Mouse (Mus musculus) adrenal gland, adult 8-10 months (tissue): ENCODE data around the gene Rpe. TPM values are rescaled to one million over a fixed set of nuclear protein-coding genes. Genes with fewer than 3 reads are reported as not detected.
"Not testable (repeated sequence)": the region's sequence is repeated elsewhere in the genome, so short reads cannot be mapped to it uniquely, and the experiment has no call there.

Experiments
- DNase-seq: peaks from one replicate; pipeline ENCODE4 v3.0.0; 2022
- total RNA-seq, 4 experiments: library from RNA; stranded (reverse); gene quantifications; 2 replicates each; pipeline ENCODE4 v1.2.4; 2022

The Rpe gene
- total RNA-seq: 10 to 100 TPM; 57.7 to 98.1 (median 71.6) TPM

DNA sequence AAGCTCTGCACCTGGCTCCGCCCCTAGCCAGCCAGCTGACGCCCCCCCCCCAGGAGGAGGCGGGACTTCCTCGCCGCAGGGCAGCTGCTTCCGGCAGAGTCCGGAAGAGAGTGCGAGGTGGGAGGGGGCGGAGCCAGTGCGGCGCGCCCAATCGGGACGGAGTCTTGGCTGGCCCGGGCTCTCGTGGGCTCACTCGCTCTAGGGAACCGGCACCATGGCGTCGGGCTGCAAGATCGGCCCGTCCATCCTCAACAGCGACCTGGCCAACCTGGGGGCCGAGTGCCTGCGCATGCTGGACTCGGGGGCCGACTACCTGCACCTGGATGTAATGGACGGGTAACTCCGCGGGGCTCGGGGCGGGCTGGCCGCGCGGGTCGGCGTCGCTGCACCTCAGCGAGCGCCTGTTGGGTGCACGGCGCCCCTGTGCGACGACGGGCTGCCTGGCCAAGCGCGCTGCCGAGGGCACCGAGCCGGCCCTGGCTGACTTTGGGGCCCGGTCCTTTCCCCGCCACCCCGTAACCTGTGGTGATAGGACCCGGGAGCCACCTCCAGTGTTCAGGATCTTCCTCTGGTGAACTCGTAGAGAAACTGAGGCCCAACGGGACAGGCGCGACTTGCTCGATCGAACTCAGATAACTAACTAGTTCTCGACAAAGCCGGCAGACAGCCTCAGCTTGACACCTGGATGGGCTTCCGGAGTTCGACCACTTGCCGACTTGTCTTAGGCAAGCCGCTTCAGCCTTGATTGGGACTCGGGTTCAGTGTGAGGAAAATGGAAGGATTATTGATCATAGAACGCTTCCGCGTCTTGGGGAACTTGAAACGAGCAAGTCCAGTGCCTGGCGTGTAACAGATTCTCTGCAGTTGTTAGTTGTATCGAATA, at the start of gene Rpe:
Rpe (plus strand) TSS at position 139 of the 883 bp plus-strand sequence.
- peak; percentile 89 for DNase-seq

DNA sequence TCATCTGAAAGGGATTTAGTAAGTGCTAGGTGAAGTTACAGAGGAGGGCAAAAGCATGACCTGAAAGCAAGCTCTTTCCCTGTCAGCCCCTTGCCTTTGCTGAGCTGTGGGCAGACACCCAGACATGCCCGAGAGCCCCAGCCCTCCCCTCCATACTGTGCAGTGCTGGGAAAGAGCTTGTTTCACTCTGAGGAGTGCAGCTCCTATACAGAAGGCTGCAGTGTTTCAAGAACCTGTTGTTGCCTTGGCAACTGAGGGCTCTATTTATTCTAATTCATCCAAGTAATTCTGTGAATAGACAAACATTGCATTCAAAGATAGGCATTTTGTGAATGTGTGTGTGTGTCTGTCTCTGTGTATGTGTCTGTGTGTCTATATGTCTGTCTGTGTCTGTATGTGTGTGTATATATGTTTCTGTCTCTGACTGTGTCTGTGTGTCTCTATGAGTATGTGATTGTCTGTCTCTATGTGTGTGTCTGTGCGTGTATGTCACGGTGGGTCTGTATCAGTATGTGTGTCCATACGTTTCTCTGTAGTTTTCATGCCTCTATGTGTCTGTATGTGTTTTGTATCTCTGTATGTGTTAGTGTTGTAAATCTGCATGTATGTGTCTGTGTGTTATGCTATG, 45.4 kb upstream of the Rpe start:
- DNase-seq: no peak

DNA sequence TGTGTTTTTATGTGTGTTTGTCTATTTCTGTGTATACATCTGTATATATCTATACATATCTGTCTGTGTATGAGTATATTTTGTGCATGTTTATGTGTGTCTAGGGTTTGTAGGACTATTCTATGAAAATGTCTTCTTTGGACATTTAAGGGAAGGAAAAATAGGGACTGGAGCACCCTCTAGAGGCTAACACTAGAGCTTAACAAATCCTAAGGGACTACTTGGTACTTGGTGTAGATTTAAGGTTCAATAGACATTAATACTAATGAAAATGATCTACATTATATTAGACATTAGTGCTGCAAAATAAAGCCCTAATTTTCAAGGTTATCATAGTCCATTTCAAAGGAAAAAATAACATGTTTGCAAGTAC, 44.9 kb upstream of the Rpe start:
- DNase-seq: no peak

DNA sequence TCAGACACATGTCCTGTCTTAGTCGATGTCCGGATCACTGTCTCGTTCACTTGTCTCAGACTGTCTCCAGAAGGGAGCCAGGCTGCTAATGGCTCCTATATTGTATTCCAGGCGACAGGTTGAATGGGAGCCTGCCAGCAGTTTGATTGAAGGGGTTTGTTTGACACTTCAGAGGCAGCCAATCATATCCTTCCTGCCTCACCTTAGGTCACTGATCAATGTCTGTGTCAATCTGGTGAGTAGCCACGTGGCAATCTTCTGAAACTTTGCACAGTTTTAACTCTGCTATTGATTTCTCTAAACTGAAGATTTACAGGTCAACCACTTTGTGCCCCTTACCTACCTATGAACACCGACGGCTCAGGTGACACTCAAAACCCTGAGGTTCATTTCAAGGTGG, 29.2 kb upstream of the Rpe start:
- no peak for DNase-seq

DNA sequence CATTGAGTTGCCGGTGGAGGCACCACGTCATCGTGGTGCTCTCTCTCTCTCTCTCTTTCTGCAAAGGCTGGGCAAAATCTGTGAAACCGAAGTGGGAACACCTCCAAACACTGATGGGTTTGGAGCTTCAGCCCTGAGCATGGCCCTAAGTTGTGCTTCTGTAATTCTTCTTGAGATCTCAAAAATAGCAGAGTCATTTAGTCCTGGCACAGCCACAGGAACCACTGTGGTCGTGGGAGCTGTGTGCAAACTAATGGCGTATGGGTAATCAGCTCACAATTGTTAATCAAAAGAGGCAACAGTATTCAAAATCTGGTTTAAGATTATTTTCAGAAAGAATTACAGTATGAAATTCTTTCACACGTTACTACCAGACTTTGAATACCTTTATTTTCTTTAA, 27.8 kb upstream of the Rpe start:
- no peak for DNase-seq

DNA sequence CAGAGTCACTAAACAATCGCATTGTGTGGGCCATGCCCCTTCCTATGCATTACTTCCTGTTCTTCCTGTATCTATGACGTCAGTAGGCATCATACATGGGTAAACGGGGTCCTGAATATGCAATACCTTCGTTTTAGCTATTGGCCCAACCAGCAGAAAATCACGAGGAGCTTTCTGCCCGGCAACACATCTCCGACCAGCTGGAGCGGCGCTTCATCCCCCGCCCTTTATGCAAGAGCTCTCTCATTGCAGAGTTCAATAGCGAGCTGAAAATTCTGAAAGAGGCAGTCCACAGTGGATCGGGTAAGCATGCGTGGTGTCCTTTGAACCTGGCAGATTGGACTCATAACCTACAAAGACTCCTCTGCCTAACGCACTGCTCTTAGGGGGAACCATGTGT, 22.7 kb upstream of the Rpe start:
- no peak for DNase-seq

DNA sequence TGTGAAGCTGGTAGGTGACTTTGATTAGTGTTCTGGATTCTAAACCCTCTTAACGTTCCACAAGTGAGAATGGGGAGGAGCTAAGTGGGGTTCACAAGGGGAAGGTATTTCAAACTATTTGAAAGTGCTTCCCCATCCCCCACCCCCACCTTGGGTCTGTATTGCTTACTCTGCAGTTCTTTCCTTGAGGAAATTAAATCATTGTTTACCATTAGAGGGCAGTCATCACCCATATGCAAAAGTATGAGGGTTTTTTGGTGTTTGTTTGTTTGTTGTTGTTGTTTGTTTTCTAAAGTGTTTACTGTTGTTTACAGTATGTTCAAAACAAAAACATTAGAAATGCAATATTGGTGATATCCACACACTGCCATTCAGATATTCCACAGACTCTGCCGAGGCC, 22.0 kb upstream of the Rpe start:
- DNase-seq: no peak

DNA sequence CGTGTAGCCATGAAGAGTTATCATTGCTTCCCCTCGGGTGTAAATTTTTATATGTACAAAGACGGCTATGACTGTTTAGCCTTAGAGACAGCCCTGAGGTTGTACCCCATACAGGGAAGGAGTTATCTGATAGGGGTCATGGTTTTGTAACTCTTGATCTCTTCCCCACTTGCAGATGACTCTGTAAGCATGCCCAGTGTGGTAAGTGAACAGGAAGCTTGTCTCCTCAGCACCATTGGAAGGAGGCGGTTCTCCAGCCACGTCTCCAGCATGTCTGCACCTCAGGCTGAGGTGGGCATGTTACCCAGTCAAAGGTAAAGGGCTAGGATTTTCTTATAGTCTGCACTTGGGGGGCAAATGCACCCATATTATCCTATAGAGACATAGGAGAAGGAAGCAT, 17.7 kb upstream of the Rpe start:
- DNase-seq: no peak

DNA sequence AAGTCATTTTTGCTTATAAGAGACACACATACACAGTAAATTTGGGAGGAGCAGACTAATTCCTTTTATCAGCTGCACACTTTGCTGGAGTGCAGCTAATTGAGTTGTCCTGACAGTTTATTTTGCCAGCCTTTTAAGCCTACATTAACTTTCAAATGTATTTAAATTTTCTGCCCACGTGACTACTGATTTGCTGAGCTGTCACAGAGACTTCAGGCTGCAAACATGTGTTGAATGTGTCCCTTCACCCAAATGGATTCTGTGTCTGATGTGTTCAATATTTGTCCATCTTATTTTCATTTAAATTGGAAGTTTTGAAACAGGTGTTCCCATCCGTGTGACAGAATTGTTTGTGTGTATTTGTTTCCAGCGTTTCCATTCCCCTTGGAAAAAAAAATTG, 8.9 kb upstream of the Rpe start:
- DNase-seq: no peak

DNA sequence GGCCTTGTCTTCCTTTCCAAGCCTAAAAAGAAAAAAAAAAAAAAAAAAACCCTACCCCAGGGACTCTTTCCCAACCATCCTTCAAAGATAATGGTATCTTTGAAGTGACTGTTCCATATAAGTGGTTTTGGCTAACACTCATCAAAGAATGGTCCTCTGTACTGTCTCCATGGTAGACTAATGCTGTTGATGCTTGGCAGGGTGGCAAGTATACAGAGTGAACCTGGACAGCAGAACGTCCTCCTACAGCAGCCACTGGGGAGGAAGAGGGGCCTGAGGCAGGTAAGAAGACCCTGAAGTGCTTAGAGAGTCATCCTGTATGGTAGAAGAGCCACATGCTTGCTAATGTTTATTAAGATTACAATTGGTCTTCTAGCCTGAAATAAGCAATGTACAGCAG, 8.3 kb upstream of the Rpe start:
- DNase-seq: no peak

DNA sequence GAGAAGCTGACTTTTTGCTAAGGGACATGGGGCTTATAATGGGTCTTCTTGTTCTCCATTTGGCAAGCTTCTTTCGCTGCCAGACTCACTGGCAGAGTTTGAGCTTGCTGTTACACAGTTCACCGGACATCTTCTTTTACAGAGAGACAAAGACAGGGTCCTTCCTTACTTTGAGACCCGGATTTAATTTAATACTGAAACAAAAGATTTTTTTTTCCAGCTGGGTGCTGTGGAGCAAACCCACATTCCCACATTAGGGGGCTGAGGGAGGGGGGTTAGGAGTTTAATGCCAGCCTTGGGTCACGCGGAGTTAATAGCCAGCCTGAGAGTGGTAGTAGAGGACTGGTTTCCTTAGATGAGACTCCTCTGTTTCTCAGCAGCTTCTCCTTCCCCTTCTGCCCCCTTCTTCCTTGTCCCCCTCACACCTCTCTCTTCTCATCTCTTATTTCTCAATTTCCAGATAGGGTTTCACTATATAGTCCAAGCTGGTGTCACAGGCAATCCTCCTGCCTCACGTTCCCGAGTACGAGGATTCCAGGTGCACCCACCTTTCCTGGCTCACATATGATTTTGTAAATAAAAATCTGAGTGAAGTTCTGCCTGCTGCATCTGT, 7.7 kb upstream of the Rpe start:
- DNase-seq: no peak

DNA sequence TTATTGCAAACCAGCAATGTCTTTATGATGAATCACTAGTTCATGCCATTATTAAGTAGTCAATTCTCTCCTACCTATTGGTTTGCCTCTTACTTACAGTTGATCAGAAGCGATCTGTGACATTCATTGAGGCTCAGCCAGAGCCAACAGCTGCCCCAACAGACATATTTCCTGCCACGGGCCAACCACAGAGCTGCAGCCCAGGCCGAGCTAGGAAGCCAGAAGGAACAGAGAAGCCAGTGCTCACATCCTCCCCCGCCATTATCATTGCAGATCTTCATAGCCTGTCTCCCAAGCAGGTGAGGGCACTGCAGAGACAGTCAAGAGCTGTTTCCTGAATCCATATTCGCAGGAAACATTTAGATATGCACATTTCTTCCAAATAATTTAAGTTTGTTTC, 6.4 kb upstream of the Rpe start:
- no peak for DNase-seq

DNA sequence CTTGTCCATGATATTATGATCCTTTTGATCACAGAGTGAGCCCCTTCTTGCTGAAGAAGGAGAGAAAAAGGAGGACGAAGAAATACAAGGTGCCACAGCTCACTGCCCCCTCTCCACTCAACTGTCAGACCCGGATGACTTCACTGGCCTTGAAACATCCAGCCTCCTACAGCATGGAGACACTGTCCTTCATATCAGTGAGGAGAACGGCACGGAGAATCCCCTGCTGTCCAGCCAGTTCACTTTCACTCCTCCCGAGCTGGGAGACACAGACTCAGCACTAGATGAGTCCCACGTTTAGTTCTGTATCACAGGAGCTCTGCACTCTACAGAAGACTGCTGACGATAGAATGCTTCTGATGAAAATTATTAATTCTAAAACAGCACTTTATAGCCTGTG, 5.3 kb upstream of the Rpe start:
- peak; percentile 19 for DNase-seq

DNA sequence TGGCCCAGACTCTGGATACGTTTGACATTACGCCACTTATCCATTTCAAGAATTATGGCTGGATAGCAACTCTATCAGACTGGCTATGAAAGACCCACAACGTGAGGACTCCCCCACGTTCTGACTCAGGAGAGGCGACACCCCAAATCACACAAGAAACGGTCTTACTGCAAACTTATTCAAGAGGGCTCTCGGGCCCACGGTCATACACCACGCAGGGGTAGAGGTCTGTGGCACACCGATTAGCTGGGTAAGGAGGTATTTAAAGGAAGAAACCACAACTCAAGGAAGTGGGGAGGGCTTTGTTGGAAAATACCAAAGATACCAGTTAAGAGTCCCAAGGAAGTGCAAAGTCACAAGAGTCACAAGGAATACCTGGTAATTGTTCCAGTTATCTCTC, 1.0 kb upstream of the Rpe start:
- not testable (repeated sequence) for DNase-seq

DNA sequence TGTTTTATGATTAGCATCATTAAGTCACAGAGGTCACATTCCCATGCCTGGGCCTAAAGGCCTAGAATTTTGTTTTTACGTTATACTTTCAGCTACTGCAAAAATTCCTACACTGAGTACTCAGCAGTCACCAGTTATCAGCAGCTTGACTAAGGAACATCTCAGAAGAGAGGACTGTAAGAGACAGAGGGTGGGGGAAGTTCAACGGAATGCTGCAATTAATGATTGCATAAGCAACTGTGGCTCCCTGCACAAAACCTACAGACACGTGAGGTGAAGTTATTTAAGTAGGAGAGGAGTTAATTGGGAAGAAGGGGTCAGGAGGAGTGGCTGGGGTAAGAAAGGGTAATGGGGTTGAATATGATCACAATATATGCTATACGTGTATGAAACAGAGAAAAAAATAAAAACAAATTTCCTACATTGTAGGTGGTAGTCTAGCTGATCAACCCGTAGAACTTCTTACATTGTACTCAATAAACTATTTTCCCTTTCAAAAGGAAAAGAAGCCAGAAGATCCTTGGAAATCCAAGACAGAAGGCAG, 410 bp upstream of the Rpe start:
- no peak for DNase-seq

DNA sequence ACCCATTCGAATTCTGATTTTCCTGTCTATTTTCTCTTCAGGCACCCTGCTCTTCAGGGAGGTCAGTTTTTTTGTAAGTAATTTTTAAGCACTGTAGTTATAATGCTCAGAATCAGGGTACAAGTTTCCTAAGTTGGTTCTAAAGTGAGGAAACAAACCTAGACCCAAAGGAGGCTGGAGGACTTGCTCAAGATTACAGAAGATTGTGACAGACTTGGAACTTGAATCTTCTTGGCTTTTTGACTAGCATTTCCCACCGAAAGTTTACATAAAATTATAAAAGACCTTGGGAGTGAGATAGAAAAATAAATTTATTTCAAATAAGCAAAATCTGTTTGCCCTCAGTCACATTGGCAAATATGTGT, 927 bp downstream of the Rpe start:
- no peak for DNase-seq

DNA sequence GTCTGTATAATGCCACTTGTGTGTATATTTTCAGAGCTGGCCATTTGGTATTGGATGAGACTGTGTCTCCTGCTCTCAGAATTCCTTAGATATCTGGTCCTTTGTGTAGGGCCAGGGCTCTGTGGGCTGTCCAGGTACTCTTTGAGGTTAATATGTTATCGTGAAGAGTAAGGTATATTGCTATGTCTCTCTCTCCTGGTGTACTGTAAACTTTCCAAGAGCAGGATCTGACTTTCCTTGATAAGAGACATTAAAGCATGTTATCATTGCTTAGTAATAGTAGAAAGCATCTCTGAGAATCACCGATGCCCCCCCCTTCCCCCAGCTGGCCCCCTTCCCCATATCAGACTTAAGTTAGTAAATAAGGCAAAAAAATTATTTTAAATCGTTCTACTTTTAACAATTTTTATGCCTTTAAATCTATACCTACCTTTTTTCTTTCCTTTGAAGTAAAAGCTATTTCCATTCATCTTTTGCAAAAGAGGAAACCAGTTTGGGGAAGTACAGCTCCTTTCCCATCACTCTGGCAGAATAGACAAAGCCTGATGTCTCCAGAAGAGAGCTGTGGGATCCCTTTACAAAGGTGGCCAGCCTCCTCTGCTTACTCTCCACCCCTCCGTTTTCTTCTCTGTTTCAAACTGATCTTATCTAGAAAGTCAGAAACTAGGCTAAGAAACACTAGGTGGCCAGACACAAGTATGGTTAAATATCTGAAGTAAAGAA, 2.2 kb downstream of the Rpe start:
- no peak for DNase-seq

DNA sequence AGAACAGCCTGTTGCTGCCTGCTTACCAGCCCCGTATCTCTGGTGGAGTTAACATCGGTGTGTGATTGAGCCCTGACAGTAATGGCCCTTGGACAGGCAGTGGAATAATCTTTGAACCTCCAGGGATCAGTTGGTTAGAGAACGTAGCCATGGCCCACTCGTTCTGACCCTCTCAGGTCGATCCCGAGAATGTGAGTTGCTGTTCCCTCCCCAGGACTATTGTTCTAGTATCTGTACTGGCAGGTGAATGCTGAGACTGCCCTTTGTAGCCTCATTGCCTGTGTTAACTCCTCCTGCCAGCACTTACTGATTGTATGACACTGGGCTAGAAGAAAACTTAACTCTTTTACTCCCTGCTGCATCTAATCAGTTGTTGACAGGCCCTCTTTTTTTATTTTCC, 3.9 kb downstream of the Rpe start:
- DNase-seq: no peak

DNA sequence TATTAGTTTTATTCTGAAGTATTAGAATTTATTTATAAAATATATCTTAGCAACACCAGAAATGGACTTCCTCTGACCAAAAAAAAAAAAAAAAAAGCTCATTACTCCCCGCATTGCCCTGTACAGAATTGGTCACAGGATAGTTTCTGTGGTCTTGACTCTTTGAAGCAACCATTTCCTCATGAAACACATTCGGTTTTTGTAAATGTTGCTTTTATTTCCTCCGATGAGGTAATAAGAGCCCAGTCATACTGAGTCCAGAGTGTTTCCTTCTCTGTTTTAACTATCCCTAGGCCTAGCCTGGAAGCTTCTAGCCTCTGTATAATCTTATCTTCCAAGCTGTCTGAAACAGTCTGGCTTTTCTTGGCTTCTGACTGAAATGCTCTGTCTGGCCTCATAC, 12.2 kb downstream of the Rpe start:
- DNase-seq: no peak

DNA sequence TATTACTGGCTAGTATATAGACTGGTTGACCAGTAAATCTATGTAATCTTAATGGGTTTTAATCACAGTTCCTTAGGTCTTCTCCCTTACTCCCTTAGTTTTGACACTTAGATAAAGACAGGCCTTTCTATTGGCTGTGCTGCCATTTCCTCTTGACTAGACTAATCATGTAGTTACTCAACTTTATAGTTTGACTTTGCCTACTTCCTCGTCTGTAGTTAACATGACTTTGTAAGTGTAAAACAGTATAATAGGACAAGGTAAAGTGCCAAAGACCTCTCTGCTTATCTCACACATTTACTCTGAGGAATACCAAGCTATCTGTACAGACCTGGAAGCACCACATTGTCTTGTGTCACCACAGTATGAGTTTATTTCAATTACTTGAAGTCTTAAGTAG, 29.9 kb downstream of the Rpe start:
- no peak for DNase-seq

DNA sequence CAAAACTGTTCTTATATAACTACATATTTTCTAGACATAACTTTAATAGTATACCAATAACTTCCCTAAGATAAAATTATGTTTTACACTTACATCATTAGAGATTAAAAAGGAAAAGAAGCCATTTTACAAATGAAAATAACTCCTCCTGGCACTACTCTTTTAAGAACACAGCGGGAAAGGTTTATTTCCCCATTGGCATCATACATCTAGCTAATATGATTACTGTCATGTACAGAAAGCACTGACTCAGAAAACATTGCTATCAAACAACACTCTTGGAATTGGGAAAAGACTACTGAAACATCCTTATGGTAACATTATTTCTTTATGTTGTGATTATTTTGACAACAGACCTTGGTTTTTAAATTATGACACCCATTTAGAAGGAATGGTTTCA, 68.1 kb downstream of the Rpe start:
- no peak for DNase-seq
